Mouse (Mus musculus): ENCODE measurements around the gene Gorab.

Gorab gene

DNA sequence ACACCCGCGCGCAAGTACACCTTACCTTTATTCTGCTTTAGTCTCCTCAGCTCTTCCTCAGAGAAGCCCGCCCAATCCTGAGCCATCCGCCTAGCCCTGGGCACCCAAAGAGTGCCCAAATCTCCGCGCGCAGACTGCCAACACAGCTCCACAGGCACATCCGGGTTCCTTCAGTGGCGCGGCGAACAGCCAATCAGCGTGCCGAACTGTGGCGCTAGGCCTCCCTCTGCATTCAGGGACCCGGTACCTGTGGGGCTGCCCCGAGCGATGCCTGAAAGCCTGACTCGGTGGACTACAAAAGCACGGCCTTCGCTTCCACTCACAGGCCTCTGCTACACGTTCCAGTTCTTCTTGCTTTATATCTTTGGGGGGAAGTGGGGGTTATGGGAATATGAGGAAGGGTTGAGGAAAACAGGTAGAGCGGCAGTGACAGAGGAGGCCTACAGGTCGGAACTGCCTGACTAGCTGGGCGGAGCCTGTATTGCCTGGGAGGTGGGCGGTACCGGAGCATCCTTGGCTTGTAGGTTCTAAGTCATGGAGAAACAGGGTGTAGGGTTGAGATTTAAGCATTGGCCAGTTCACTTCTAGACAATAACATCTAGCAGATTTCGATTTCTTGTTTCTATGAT, at the start of gene Gorab:
Gene Gorab (minus strand): TSS at position 172 of the 629 bp plus-strand sequence.
- peak; percentile 90 for DNase-seq (ENCODE audit: low spot score)

DNA sequence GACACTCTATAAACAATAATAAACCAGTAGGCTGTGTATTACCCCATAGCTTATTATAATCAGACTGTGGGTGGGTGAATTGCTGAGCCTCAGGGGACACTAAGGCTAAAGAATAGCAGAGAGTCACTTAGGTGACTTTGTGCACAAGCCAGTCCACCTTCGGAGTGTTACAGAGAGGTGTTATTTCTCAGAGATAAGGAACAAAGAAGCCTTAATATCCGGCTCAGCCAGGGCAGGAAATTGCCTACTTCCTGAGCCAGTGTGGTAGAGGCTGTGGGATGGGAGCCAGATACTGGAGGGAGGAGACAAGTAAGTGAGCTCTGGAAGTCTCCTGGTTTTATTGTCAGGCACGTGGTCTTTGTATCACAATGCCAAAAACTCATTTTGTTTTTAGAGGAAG, 40.4 kb upstream of the Gorab start:
- no peak for DNase-seq (ENCODE audit: low spot score)

DNA sequence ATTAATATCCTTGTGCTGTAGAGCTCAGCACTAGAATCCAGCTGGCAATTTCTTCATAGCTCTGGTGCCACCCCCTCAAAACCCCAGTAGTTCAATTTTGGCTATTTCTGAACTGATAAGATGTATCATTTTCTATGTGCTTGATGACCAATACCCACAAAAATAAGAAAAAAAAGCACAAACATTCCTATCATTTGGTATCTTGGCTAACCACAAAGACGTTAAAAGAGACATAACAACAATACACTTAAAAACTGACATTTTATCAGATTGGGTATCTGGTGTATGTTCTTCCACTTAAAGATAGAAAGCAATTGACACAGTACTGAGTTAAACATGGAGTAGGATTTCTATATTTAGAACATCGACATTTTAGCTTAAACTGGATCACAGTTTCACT, 35.5 kb upstream of the Gorab start:
- no peak for DNase-seq (ENCODE audit: low spot score)

DNA sequence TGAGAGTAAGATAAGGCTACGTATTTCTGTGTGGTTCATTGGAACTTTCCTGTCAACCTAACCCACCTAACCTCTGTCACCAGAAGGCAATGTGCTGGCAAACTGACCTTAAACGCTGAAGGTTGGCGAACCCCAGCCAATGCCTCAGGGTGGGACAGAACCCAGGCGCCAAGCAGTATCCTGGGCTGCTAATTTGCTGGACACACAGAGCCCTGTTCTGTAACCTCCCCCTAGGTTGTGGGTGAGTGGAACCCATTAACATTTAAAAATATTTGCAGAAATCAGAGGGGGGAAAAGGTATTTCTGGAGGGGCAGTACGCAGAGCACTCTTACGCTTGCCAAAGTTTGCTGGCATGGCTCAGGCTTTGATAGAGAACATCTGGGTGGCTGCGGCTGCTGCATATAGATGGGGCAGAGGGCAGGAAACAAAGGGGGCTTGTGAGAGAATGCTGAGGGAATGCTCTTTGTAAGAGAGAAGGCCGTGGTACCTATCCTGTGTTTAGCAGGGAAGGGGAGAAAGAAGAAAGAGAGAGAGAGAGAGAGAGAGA, 20.1 kb upstream of the Gorab start:
- DNase-seq (ENCODE audit: low spot score): no peak

DNA sequence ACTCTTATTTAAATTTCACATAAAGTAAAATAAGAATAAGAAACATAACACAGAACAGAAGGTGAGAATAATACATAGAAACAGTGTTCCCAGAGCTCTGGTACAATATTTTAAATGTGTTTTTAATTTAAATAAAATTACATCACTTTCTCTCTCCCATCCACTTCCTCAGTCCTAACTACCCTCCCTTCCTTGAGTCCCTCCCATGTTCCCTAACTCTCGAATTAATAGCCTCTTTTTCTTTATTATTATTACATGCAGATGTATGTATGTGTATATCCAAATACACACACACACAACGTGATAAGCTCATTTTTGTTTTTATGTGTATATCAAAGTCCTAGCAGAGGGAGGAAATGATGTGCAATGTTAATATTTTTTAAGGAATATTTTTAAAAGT, 13.7 kb upstream of the Gorab start:
- DNase-seq (ENCODE audit: low spot score): no peak

DNA sequence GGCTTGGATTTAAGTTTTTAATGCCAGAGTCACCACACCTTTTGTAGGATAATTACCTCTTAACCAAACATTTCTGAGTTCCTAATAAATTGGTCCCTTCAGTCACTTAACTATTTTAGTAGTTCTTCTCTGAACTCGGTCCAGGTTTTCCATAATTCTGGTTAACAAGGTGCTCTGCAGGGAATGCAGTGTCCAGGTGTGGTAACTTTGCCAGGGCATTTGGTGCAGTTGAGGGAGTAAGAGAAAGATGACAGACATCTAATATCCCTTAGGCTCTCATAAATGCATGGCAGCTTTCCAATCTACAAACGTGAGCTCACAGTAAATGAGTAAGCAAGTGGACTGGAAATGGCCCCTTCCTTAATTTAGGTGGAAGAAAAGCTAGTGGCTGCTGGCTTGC, 10.7 kb upstream of the Gorab start:
- no peak for DNase-seq (ENCODE audit: low spot score)

DNA sequence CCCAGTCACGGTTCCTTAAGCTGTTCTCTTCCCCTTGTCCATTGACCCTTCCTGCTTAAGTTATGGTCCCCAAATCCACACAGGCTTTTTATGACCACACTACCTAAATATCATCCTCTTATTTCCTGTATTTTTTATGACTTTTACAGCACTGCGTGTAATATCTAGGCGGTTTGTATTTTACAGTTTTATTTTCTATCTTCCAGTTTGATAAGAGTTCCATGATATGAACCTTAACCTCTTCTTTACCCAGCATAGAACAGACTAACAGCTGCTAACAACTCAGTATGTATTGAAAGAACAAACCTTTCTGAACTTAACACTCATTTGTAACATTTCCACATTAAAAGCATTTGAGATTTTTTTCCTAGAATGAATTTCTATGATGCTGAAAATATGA, 2.7 kb upstream of the Gorab start:
- DNase-seq (ENCODE audit: low spot score): no peak

DNA sequence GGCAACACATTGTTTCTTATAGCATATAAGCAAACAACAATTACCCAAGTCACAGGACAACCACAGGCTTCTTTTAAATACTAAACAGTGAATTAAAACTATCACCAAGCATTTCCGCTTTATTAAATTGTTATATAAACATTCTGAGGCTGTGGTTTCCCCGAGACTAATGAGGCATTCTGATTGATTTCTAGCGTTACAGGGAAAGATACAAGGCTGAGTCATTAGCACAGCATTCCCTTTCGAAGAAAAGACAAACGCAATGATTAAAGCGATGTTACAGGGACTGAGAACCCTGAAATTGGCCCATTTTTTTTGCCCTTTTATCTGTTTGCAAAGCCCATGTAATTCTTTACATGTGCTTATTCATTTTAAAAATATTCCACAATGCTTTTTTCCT, 12.1 kb downstream of the Gorab start:
- DNase-seq (ENCODE audit: low spot score): no peak

DNA sequence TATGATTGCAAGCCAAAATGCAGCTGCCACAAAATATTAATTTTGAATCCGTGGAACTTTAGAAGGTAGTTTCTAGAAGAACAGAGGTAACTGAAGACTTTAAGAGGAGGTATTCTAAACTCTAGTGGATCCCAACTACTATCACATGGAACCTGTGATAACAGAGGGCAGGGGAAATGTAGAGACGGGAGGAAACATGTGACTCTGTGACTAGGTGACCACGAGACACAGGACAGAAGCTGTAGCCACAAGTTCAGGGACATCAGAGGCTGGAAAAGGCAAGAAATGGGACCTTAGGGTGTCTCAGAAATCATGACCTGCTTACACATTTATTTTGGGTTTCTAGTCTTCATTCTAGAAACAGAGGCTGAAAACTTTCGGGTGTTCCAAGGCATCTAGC, 13.4 kb downstream of the Gorab start:
- no peak for DNase-seq (ENCODE audit: low spot score)

DNA sequence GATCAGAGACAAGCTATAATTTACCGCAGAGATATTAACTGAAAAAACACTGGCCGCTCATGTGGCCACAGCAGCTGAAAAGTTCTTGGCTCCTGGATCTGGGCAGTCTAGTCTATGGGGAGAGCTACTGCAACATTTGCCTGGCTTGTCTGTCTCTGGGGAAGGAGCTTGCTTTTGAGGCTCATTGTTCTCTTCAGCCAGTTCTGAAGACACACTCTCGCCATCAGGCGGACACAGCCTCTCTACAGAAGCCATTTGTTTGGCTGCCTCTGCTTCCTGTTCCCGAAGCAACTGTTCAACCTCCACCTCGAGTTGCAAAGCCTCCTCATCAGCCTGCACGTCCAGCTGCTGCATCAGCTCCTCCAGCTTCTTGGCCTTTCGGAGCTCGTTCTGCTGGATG, 17.3 kb downstream of the Gorab start:
- no peak for DNase-seq (ENCODE audit: low spot score)

DNA sequence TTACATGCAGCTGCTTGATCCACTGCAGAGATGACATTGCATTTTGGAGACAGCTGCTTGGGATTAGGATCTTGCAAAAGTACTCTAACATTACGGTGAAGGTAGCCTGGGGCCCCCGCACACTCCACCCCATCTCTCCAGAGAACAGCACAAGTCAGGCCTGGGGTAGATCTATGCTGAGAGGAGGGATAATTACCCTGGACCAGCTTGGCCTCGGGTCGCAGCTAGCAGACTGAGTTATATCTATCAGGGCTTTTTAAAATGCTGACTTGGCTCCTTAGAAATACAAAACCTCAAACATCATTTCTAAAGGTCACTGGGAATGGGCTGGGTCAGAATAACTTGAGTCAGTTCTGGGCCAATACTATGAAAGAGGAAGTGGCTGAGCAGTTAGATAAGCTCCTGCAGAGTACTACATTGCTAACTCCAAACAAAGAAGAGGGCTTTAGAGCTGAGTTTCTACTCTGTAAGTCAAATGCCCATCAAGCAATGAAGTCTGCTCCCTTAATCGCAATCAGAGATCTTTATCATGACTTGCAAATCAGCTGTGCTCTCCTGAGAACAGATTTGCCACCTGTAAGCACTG, 19.9 kb downstream of the Gorab start:
- DNase-seq (ENCODE audit: low spot score): no peak

DNA sequence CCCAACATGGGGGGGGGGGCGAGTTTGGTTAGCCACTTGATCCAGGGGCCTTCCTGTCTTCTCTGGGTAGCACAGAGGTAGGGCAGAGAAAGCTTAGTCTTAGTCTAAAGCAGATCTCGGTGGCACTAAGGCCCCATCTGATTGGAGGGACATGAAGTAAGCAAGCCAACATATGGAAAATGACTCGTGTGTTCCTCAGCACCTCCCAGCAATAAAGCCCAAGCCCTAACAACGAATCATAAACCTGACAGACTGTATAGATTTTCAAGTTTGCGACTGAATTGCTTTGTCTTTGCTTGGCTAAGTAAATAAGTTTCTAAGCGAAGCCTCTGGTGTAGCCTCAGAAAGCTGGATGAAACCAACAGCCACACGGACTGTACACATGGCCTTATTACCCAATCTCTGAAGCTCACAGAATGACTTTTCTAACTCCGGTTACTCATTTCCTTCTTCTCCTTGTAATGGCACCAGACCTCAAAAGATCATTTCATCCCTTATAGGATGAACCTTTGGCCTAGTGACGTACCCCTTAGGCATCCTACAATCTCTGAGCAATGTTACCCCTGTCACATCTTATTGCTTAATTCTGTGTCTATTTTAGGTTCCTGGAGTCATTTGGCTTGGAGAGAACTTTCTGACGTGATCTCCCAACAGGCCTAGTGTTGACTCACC, 21.3 kb downstream of the Gorab start:
- no peak for DNase-seq (ENCODE audit: low spot score)

DNA sequence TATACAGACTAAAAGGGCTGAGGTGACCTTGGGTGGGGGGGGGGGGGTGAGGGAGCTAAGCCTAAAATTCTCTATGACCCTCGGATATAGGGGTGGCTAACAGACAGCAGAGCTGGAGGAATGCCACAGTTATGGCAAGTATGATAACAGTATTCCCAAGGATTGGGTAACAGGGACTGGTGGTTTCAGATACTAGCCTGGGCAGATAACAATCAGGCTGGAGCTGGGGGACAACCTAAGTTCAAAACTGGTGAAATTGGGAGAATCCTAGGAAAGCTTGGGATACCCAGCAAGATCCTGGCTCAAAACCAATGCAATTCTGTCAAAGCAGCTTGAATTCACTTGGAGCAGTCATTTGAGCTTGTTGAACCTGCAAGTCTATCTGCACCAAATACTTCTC, 22.9 kb downstream of the Gorab start:
- DNase-seq (ENCODE audit: low spot score): no peak

DNA sequence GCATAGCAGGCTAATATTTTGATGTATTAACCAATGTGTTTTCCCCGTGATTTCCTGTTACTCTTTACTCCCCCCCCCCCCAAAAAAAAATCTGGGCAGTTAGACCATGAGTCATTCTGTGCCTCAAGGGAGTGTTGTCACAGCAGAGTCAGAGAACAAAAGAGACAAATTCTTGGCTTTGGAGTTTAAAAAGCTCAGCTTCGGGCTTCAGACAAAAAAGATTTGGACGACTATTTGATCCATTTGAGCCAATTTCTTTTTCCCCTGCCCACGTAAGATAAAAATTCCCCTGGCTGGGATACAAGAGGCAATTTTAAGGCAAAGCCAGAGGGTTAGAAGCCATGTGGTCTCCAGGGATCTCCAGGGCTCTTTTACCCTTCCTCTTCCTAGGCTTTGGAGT, 23.4 kb downstream of the Gorab start:
- no peak for DNase-seq (ENCODE audit: low spot score)

DNA sequence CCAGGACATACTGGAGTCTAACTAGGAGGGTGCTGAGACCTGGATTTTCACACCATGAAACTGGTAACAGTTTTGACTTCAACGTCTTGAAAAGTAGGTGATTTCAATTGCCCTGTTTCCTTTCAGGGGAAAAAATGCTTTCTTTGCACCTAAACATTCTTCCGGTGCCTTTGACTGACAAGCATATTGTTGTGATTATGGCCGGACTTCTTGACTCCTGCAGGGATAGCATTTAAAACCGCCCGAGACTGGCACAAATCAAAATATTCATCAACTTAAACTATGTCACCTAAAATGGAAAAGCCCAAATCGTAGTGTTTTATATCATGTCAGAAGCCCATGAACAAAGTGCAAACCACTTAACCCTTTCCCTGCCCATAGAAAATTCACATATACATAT, 25.5 kb downstream of the Gorab start:
- no peak for DNase-seq (ENCODE audit: low spot score)

DNA sequence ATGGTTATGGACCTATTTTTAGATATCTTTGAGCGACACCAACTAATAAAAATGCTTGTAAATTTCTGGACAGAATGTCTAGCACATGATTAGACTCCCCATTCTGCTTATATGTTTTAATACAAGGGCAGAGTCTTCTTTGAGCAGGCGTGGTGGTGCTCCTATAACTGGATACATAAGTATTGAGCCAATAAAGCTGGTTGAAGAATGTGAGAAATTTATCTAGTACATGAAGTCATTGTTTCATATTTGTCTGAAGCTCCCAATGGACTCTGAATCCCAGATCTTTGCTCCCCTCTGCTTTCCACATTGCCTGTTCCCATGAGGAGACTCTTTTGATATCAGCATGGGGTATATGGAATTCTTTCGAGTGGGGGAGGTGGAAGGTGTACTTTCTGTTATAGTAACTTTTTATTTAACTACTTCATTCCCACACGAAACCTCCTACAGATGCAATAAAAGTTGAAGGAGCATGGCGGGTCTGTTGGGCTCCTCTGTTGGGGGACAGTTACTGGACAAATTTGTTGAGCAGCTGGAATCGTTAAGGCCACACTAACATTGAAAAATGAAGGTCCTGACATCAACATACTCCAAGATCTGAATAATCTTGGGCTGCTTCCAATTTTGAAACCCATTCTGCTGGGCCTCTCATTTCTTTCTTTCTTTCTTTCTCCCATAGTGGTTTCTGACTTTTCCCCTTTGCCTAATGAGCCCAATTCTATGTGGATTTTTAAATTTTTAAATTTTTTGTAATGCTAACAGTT, 26.5 kb downstream of the Gorab start:
- DNase-seq (ENCODE audit: low spot score): no peak

DNA sequence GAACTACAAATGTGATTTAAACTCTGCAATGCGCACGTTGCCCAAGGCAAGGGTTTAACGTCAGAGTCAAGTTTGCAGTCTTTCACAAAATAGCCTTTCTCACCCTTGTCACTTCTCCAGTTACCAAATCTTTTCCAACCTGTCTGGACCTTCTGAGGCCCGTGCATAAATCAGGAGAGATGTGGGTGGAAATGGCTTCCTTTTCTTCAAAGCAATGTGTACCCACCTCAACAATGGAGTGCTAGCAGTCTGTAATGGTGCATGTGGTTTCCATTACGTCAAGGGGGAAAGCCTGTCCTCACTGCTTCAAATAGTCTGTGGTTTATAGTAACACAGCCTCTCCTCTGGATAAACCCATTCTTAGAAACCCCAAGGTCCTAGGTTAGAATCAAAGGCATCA, 29.0 kb downstream of the Gorab start:
- no peak for DNase-seq (ENCODE audit: low spot score)

DNA sequence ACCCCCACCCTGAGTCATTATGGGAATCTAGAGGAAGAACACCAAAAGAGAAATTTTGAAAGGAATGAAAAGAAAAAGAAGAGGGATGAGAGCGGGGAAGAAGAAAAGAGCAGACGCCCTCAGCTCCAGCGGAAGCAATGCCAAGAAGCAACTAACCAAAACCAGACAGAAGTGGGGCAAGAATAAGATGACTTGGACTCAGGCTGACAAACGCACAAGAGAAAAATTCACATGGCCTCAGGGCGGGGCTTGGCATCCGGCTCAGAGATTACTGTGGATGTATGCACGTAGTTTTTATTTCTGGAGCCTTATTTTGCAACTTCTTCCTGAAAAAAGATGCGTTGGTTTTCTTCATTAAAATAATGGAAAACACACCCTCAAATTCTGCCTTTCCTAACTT, 41.3 kb downstream of the Gorab start:
- DNase-seq (ENCODE audit: low spot score): no peak

DNA sequence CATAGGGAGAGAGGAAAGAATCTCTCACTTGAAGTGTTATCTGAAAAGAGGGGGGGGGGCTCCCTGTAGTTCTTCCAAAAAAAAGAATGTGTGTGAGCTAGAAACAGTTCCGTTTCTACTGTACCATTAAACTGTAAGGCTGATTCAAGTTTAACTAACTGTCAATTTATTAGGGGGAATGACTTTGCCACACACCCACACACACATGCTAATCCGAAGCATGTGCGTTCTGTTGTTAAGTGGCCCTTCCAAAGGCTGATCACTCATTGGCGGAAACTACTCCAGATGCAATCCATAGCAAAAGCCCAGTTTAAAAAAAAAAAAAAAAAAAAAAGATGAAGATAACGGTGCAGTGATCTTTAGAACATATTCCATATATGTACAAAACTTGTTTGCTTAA, 42.1 kb downstream of the Gorab start:
- no peak for DNase-seq (ENCODE audit: low spot score)

DNA sequence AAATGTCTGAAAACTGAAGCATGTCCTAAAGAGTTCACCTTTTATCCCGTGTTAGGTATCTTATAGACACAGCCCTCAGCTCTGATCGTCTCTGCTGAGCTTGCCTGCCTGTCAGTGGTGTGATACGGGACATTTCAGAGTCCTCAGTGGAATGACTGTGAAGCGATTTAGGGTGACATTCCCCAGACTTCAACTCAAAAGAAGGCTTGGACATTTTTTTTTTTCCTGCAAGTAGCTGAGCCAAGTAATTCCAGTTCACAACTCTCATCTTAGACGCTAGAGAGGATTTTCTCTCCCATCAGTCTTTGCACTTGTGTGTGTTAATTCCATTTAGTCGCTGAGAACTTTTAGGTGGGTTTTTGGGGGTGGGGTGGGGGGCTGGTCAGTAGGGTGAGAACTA, 42.7 kb downstream of the Gorab start:
- DNase-seq (ENCODE audit: low spot score): no peak

DNA sequence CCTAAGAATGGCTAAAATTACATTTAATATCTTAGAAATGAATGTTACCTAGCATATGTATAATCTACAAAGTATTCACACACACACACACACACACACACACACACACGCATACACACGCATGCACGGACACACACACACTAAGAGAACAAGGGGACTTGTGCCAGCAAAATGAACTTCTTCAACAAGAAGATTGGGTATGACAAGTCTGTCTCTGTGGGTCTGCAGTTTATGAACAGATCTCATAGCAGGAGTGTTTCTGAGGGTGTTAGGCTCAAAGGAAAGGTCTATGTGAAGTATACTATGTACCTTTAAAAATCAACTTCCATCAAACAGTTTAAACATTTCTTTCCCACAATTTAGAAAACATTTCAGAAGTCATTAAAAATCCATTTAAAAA, 43.9 kb downstream of the Gorab start:
- no peak for DNase-seq (ENCODE audit: low spot score)

DNA sequence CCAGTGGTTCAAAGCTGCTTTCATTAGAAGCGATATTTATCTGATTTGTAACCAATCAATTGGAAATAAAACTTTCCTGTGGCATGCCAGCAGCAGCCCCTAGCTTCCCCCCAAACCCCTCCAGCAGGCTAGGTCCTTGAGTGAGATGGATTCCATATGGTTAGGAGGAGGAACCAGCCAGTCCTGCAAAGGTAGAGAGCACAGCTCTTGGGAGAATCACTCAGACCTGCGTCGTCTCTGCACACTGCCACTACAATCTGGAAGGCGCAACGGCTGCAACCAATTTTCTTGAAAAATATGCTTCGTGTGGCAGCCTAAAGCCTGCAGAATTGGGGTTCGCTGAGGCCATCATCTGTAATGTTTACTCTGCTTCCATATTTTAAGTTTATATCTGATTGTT, 45.3 kb downstream of the Gorab start:
- DNase-seq (ENCODE audit: low spot score): no peak

DNA sequence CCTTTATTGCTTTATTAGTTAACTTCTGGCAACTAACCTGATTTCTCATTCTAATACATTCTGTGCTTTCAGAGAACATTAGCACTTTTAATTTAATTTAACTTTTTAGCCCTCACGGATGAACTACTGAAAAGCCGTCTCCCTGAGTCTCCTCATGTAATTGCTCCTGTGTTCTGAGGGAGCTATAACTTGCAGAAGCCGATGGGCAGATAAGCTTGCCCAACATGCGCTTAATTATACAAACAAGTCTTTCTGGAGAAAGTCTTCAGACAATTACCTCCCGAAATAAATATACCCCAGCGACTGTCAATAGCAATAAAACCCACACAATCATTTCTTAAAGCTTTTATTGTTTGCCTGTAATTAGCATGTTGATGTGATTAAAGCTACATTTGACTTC, 45.7 kb downstream of the Gorab start:
- no peak for DNase-seq (ENCODE audit: low spot score)
